Mouse (Mus musculus): ENCODE results near the gene Stat6.
"Not testable (repeated sequence)": the region's sequence is repeated elsewhere in the genome, so short reads cannot be mapped to it uniquely, and the experiment has no call there.

Stat6 gene

DNA sequence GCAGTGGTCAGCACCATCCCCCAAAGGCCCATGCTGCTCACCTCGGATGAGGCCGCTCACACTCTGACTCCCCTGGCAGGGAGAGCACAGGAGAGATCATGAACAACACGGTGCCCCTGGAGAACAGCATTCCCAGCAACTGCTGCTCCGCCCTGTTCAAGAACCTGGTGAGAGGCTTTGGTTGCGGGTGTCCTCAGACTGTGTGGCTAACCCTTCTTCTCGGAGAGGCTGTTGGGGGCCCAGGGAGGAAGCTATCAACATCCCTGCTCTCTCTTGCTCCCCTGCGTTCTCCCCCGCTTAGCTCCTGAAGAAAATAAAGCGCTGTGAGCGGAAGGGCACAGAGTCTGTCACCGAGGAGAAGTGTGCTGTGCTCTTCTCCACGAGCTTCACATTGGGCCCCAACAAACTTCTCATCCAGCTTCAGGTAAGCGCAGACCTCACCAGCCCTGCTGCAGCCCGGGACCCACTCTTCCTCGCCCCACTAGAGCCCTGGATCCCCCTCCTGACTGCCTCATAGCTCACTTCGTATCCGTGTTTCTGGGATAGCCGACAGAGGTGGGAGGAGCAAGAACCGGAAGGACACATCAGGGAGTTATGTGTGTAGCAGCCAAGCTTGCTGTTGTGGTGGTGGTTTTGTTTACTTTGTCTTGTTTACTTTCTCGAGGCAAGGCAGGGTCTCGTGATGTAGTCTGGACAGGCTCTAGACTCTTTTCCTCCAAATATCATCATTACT, 10.3 kb downstream of the Stat6 start:
- DNase-seq (ENCODE audit: low read depth): no peak

DNA sequence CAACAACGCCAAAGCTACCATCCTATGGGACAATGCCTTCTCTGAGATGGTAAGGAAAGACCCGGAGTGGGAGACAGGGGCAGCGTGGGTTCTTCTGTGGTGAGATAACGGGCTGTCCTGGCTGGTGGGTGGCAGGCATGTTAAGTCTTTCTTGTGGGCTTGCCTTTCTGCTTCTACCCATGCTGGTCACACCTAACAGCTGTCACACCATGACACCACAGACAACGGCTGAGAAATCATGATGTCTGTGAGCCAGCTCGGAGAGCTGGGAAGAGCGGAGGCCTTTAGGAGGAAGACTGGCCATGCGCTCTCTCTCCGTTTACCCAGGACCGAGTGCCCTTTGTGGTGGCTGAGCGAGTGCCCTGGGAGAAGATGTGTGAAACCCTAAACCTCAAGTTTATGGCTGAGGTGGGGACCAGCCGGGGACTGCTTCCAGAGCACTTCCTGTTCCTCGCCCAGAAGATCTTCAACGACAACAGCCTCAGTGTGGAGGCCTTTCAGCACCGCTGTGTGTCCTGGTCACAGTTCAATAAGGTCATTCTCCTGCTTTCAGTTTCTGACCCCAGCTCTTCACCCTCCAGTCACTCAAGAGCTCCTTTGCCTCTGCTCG, 12.3 kb downstream of the Stat6 start:
- no peak for DNase-seq (ENCODE audit: low read depth)

GRCm38 (mm10) chr10:127657617-127658016, 14.8 kb downstream of the Stat6 start:
- DNase-seq (ENCODE audit: low read depth): not testable (repeated sequence)

- DNase-seq (ENCODE audit: low read depth): no peak
These were observed 15.3 kb downstream of the Stat6 start for GRCm38 (mm10) chr10:127658076-127658475.

GRCm38 (mm10) chr10:127659551-127659950, 16.8 kb downstream of the Stat6 start:
- no peak for DNase-seq (ENCODE audit: low read depth)

DNA sequence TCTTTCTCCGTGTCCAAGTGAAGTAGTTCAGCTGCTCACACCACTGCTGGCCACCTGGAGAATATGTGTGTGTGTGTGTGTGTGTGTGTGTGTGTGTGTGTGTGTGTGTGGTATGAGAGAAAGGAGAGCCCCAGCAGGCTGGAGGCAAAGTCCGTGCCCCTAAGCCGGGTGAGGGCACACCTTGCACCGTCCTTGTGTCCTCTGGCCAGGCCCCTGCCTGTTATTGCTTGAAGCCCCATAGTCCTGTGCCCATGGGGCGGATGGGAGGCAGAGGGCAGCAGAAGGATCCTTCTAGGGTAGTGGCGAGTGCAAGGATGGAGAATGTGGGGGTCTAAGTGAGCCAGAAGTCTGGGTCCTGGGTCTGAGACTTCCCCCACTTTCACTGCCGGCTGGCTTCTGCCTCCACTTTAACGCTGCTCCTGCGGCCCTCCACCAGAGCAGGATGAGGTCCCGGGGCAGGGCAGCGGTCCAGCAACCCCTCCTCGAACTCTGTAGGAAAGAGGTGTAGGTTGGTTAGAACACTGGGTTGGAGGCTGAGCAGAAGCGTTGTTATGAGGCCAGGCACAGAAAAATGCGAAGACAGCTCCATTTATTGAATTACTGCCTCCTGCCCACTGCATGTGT, 18.6 kb downstream of the Stat6 start:
- no peak for DNase-seq (ENCODE audit: low read depth)

DNA sequence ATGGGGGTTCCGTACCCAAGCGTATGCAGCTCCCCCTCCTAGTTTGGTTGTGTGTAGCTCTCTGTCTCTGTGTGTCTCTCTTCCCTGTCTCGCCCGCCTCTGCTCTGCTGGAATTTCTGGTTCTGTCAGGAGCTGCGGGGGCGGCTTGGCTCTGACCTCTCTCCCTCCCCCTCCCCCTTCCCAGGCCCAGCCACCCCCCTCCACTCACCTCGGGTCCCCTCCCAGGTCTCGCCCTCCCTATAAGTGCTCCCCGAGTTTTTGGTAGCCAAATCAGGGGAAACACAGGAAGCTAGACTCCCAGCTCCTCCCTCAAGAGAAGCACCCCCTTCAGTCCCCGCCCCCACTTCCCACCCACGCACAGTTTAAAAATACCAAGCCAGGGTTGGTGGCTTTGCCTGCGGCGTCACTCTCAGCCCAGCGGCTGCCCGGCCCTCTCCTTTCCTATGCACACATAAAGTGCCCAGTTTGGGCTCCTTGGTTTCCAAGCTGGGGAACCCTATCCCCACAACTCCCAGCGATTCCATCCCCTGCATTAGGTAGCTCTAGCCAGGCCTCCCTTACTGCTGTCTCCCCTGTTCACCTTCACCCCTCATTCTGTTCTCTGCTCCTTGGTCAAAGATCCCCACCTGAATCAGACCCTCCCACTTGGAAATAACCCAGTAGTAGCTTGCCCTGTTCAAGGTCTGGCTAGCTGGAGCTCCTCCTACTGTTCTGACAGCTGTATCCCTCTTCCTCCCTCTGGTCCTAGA, 19.3 kb downstream of the Stat6 start:
- DNase-seq (ENCODE audit: low read depth): peak; percentile 49

- DNase-seq (ENCODE audit: low read depth): no peak
These were observed 20.0 kb downstream of the Stat6 start for GRCm38 (mm10) chr10:127662666-127663253.

DNA sequence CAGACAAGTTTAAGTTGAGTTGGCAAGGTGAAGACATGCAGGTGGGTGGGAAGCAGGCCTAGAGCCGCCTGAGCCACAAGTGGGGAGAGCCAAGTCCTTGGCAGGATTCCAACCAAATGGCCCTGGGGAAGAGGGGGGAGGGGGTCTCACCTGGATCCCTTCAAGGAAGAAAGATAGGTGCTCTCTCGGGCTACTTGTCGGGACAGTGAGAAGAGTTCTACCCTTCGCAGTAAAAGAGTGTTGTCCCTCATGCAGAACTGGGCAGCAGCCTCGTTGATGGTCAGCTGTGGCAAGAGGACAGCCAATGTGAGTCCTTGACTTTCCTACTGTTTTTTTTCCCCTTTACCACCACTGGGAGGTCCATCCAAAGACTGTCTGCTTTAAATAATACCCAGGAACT, 20.8 kb downstream of the Stat6 start:
- no peak for DNase-seq (ENCODE audit: low read depth)

- DNase-seq (ENCODE audit: low read depth): no peak
These were observed 21.4 kb downstream of the Stat6 start for GRCm38 (mm10) chr10:127664166-127664565.

- no peak for DNase-seq (ENCODE audit: low read depth)
These were observed 22.1 kb downstream of the Stat6 start for GRCm38 (mm10) chr10:127664891-127665290.

DNA sequence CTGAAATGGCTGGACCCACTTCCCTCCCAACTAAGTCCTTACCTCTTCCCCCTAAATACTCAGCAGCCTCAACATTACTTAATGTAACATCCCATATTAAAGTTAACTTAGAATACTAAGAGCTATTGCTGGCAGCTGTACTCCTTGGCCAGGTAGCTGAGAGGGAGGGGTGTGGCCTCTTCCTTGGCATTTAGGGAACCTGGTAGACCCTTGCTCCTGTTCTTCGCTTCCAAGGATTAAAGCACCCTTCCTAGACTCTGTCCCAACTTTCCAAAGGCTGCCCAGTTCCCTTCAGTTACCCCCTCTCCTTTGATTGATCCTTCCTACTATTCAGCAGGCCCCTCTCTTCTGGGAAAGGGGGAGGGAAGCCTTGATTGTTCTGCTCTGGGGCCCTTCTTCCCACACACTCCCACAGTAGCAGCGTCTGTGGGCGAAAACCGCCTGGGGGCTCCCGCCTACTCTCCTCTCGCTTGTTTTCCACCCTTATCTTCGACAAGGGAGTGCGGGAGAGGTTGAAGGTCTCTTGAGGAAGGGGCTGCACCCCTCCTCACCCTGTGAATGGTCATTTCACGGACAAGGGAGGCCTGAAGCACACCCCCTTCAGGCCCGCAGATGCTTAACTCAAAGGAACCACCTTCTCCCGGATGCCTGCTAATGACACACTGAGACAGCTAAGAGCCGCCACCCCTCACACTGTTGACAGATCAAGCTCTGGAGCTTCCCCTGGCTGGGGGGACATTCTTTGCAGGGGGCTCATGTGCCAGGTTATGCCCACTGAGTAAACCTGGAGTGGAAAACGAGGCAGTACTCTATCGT, 22.8 kb downstream of the Stat6 start:
- DNase-seq (ENCODE audit: low read depth): no peak

DNA sequence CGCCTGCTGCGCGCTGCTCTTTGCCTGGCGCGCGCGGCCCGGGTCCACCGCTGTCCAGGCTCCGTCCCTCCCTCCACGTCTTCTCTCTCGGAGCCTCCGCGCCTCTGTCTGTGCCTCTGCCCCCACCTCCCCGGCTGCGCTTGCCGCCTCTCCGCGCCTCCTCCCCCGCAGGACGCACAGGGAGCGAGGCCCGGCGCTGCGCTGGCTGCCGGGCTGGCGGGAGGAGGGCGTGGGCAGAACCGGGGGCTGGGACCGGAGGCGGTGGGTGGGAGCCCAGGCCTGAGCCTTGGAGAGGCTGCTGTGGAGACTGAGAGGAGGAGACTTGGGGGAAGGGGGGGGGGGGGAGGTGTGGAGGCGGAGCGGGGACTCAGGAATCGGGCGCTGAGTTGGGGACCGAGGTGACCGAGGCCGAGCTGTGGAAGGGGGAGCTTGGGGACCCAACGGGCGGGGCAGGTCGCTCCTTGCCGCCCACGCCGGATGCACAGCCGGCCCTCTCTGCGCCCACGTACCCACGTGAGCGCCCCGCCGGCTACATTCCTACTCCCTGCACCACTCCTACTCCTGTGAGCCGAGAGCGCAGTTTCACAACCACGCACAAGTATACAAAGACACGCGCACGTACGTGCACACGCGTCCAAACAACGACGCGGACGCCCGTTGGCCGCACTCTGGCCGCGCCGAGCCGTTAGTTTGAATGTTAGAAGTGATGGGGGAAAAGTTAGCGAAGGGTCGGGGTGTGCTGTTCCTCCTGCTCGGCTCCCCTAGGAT, 23.9 kb downstream of the Stat6 start, which contains the start of gene Nemp1:
Gene Nemp1 (plus strand): TSS at position 401 of the 768 bp plus-strand sequence.
- peak; percentile 86 for DNase-seq (ENCODE audit: low read depth)

DNA sequence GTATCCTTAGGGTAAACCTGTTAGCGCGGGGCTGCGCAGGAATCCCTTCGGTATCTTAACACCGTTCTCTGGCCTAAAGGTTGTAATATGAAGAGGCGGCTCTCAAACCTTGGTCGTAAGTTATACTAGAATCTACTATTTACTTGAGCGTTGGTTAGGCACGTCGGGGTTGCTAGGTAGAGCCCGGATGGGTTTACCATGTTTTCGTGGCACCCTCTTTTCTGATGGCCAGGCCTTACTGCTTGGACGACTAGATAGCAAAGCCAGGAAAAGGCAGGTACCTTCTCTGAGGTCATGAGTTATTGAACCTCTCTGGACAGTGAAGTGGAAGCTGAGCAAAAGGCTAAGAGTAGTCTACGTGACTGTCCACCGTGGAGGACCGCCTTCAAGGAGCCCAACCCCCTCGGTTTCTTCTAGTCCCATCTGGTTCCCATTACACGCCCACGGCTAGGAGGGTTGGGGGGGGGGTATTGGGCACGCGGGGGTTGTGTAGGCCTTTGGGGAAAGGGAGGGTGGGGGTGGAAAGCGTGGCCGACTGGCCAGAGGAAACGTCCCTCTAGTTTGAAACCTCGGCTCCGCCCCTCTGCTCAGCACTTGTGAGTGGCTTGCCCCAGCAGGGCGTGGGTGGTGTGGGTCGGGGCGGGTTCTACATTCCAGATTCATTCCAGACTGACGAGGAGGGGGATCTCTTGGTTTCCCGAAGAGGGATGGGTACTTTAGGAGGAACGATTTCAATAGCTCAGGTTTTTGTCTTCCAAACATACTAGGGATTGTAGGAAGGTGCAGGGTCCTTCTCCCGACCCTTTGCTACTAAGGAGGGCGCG, 24.7 kb downstream of the Stat6 start:
- DNase-seq (ENCODE audit: low read depth): peak; percentile 97

GRCm38 (mm10) chr10:127668093-127669050, 25.6 kb downstream of the Stat6 start, which contains the start of gene Nab2:
Gene Nab2, minus strand, starts transcription at chr10:127668568.
- DNase-seq (ENCODE audit: low read depth): peak; percentile 77

- DNase-seq (ENCODE audit: low read depth): no peak
These were observed 26.4 kb downstream of the Stat6 start for GRCm38 (mm10) chr10:127669170-127669569.

GRCm38 (mm10) chr10:127670185-127670584, 27.4 kb downstream of the Stat6 start:
- no peak for DNase-seq (ENCODE audit: low read depth)

DNA sequence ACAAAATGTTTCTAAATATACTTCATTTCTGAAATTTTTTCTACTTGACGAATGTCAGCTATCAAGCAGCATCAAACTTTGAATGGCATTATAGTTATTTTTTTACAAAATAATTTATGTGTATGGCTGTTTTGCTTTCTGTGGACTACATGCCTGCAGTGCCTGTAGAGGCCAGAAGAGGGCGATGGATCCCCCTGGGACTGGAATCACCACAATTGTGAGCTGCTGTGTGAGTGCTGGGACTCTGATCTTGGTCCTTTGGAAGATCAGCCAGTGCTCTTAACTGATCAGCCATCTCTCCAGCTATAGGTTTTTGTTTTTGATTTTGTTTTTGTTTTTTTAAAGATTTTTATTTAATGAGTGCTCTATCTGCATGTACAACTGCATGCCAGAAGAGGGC, 28.5 kb downstream of the Stat6 start:
- no peak for DNase-seq (ENCODE audit: low read depth)
